Comparison of ENCODE assay signal across 21 mouse cellular contexts in the genomic region with DNA sequence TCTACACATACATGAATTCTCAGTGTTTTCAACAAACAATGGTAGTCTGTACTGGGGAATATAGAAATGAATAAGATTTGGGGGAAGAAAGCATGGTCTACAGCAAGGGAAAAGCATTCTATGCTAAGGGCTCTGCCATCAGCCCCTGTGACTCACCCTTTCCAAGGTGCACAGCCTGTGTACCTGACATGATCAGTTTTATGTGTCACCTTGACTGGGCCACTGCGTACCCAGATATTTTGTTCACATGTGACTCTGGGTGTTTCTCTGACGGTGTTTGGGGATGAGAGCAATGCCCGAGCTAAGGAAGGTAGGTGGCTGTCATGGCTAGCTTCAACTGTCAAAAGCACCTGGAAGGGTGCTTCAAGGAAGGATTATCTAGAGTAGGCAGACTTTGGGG.
"Had no signal": no experiment of that assay in that cellular context is flagged by ENCODE, and none has a peak within 500 bp of the region (broad histone marks: within the 10 kb centered on the region; RNA-seq: fewer than 3 reads in every experiment).

No protein-coding gene starts in this region.

- DNase-seq: kidney, adult 18-20 months; kidney, postnatal 36 days; layer of hippocampus, postnatal 36 days; left cerebral cortex, postnatal 4 days; liver, embryonic 13.5 days; lung, adult 2 months; lung, postnatal 14 days; lung, postnatal 4 days; retina, postnatal 1 day; right cerebral cortex, postnatal 25 days; thymus, adult 2 months; thymus, postnatal 14 days; thymus, postnatal 4 days had no signal

- H3K27me3 ChIP-seq: intestine, embryonic 15.5 days; limb, embryonic 13.5 days; liver, embryonic 13.5 days; midbrain, embryonic 12.5 days; midbrain, embryonic 15.5 days had no signal

- H3K9ac ChIP-seq: intestine, embryonic 15.5 days; limb, embryonic 13.5 days; liver, embryonic 13.5 days; midbrain, embryonic 12.5 days; midbrain, embryonic 15.5 days had no signal

- H3K4me1 ChIP-seq: intestine, embryonic 15.5 days; limb, embryonic 13.5 days; liver, embryonic 13.5 days had no signal

- H3K4me2 ChIP-seq: intestine, embryonic 15.5 days; limb, embryonic 13.5 days; liver, embryonic 13.5 days; midbrain, embryonic 12.5 days; midbrain, embryonic 15.5 days had no signal

- H3K9me3 ChIP-seq: intestine, embryonic 15.5 days; limb, embryonic 13.5 days; liver, embryonic 13.5 days; midbrain, embryonic 12.5 days; midbrain, embryonic 15.5 days had no signal

- H3K4me3 ChIP-seq: intestine, embryonic 15.5 days; left cerebral cortex, adult 2 months; limb, embryonic 13.5 days; liver, embryonic 13.5 days; midbrain, embryonic 12.5 days; midbrain, embryonic 15.5 days; myocyte had no signal

- ATAC-seq: intestine, embryonic 15.5 days; midbrain, embryonic 15.5 days had no signal

- H3K36me3 ChIP-seq: intestine, embryonic 15.5 days; limb, embryonic 13.5 days; liver, embryonic 13.5 days; midbrain, embryonic 12.5 days; midbrain, embryonic 15.5 days had no signal

- H3K27ac ChIP-seq: intestine, embryonic 15.5 days; kidney, postnatal 0 days; left cerebral cortex, adult 2 months; limb, embryonic 13.5 days; liver, embryonic 13.5 days; midbrain, embryonic 12.5 days; midbrain, embryonic 15.5 days; stomach, postnatal 0 days had no signal
